Mouse (Mus musculus) retina, adult 2 months (tissue): ENCODE results near the gene Hnf4a.

ENCODE experiments used
- DNase-seq: peaks from one replicate; pipeline ENCODE4 v3.0.0-alpha.2; 2012; ENCODE audit warnings: low read depth, low spot score

Gene Hnf4a

DNA sequence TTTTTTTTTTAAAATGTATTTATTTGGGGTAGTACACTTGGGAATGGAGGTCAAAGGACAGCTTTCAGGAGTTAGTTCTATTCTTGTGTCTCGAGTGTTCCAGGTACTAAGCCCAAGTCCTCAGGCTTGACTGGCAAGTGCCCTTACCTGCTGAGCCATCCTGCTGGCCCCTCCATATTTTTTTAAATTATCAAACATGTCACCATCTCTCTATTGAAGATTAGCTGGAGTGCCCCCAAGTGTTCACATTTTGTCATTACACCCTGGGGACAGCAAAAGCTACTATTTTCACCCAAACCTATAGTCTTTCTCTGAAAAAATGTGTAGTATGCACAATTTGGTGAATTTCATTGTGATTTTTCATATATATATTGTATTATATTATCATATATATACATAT lies 85.5 kb downstream of the Hnf4a start:
- DNase-seq: no peak

GRCm38 (mm10) chr2:163593636-163594282 lies 87.2 kb downstream of the Hnf4a start:
- no peak for DNase-seq

DNA sequence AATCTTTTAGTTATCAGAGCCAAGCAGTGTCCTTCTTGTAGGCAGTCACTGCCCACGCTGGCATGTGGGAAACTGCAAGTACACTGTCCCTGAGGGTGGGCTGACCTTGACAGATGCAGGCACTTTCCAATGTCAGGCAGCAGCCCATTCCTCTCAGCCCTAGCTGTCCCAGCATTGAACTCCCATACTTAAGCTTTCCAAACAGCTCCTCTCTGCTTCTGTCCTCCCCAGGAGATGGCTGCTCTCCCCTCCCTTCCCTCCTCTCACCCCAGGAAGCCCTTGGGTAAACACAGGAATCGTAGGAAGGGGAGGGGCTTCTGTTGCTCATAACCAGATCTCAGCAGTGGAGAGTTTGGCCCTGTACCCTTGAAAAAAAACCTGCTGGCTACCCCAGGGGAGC lies 88.5 kb downstream of the Hnf4a start:
- no peak for DNase-seq

DNA sequence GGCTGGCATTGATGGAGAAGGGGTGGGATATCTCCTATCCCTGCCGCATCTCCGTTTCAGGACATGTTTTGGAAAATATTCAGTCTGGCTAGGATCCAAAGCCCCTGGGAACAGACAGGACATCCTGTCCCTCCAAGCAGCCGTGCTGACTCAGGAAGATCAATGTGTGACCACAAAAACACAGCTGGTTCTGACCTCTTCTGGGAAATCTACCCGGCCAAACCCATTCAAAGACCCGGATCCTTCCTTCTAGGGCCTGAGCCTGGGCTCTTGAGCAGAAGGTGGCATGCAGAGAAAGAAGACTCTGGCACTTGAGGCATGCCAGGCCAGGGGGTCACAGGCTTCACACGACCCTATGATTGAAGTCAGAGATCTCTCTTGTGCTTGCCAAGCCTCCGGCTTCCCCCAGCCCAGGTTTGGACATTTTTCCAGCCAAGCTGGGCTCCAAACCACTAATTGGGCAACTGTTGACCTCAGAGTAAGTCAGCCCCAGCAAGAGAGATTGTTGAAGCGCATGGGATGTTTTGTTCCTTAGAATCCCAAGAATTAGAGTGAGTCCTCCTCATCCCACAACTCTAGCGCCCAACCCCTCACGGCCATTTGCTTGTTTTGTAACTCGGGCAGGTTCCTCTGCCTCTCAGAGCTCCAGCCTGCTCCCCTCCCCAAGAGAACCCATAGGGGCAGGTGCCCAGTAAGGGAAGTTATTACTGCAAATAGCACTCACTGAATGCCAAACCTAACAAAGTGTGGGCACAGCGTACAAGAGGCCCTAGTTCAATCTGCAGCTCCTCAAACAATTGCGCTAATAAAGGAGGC lies 89.7 kb downstream of the Hnf4a start:
- no peak for DNase-seq

DNA sequence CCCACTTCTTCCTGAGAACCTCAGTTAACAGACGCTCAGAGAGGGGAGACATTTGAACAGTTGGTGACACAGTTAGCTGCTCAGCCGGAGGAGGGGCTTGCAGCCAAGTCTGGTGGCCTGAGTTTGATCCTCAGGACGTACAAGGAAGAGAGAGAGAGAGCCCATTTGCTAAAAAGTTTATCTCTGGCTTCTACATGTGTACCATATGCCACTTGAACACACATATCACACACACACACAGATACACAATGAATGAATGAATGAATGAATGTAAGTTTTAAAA lies 90.2 kb downstream of the Hnf4a start:
- DNase-seq: no peak

GRCm38 (mm10) chr2:163597661-163598060 lies 91.1 kb downstream of the Hnf4a start:
- peak; percentile 56 for DNase-seq

DNA sequence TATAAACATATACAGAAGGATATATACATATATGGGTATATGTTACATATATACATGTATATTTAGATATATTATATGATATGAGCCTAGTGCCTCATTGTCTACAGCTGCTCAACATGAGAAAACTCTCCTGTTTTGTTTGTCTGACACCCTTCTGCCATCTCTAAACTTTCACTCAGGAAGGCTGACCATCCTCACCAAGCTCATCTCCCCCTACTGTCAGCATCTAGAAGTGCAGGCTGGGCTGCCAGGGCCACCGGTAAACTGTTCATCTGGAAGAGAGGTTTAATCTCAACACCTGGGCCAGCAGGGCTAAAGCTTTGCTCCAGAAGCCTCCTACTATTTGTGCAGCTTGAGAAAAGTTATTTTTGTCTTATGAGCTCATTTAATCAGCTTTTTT lies 92.6 kb downstream of the Hnf4a start:
- DNase-seq: peak; percentile 59

- no peak for DNase-seq
Measured at GRCm38 (mm10) chr2:163601066-163601465, 94.5 kb downstream of the Hnf4a start.

GRCm38 (mm10) chr2:163601712-163602100 lies 95.1 kb downstream of the Hnf4a start:
- no peak for DNase-seq

GRCm38 (mm10) chr2:163602101-163602971 lies 95.7 kb downstream of the Hnf4a start, which contains the start of gene Ttpal:
TSS of gene Ttpal (plus strand) at chr2:163602314.
- peak; percentile 68 for DNase-seq

DNA sequence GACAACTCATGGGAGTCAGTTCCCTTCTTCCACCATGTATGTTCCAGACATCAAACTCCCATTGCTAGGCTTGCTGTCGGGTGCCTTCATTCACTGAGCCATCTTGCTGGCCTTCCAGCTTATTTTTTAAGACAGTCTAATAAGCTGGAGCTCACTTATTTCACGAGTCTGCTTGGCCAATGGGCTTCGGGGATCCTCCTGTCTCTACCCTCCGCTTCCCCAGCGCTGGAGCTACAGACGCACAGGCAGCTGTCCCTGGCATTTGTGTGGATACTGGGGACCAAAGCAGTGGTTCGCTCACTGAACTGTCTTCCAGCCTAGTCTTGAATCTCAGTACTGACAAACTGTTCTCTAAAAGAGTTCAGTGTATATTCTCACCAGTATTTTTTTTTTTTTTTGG lies 99.6 kb downstream of the Hnf4a start:
- no peak for DNase-seq

GRCm38 (mm10) chr2:163608008-163608407 lies 101.4 kb downstream of the Hnf4a start:
- no peak for DNase-seq

GRCm38 (mm10) chr2:163609281-163609975 lies 102.8 kb downstream of the Hnf4a start:
- DNase-seq: no peak

- DNase-seq: no peak
Measured at GRCm38 (mm10) chr2:163611176-163611575, 104.6 kb downstream of the Hnf4a start.

DNA sequence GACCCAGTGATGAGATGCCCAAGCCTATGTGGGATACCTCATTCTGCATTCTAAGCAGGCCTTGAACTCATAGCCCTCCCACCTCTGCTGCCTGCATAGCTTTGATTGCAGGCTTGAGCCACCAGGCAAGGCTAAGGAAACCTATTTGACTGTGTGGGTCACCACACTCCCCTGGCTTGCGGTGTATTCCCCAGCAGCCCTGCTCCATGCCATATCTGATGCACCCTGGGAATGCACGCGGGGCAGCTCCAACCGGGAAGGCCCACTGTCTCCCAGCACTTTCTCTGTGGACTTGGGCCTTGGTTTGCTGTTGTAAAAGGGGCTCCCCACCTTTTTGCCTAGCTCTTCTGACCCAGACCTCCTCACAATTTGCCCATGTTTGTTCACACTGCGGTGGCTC lies 106.6 kb downstream of the Hnf4a start:
- no peak for DNase-seq

DNA sequence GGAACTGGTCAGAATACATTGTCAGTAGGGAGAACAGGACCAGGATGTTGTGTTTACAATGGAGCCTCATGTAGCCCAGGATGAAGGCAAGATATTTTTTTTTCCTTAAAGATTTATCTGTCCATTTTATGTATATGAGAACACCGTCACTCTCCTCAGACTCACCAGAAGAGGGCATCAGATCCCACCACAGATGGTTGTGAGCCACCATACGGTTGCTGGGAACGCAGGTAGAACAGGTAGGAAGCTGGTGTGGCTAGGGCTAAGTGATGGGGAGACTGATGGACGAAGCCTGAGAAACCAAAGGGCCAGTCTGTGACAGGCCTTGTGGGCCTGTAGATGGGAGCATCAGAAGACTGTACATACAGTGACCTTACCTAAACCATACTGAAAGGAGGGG lies 107.4 kb downstream of the Hnf4a start:
- DNase-seq: no peak

DNA sequence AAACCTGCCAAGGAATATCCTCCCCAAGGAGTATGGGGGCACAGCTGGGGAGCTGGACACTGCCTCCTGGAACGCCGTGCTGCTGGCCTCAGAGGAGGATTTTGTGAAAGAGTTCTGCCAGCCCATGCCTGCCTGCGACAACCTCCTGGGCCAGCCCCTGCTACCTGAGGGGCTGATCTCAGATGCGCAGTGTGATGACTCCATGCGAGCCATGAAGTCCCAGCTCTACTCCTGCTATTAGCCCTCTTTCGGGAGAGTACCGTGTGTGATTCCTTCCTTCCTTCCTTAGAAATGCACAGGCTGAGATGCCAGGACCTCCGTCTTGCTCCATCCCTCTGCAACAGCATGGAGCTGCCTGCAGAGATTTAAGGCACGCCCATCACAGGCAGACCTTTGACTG lies 108.8 kb downstream of the Hnf4a start:
- DNase-seq: no peak

DNA sequence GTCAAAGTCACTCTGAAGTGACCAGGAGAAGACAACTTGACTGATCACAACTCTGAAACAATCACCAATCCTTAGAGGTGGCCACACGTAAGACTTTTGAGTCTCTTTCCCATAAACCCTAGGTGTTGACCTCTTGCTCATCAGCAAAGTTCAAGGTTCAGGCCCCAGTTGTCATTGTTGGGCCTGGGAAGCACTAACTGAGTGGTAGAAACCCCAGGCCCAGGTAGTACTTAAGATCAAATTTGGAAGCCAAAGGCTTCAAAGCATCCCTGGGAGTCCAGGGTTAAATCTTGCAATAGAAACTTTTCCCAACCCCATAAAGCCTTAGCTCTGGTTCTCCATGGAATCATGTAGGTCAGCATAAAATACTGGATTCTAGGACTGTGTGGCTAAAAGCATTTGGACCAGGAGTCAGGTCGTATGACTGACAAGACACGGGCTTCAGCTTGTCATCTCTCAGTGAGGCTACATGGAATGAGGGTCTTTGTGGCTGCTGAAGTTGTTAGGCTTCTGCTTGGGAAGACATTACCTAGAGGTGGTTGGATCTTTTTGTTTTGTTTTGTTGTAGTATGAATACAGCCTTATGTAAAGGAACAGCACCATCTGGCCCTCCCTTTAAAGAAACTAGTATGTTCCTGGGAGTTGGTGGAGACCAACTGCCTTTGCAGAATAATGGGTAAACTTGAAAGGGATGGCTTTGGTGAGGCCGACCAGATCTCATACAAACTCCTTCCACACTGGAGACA lies 109.5 kb downstream of the Hnf4a start:
- DNase-seq: no peak

- no peak for DNase-seq
Measured at GRCm38 (mm10) chr2:163616652-163617227, 110.1 kb downstream of the Hnf4a start.

DNA sequence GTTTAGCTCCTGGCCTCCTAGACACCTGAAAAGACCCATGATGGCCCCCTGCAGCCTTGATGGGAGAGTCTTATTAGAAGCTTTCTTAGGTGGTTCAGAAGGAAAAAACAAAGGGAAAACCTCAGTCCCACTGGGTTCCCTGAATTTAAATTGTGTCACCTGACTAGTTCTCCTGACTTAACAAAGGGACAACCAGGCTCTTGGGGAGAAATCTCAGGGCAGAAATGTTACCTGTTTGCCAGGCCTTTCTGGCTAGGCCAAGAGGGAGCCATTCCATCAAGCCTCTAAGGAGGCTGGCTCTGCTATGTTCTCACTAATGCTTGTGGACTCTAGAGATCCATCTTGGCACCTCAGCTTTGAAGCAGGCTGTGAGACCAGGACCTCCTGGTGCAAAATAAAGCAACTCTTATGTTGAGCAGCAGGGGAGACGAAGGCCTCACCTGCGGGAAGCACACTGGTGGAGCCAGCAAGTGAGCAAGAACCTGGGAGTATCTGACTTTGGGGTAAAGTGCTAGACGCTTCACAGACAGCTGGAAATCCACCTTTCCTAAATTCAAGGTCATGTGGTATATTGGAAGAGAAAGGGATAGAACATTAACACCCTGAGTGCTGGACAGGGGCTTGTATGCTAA lies 110.7 kb downstream of the Hnf4a start:
- no peak for DNase-seq
